Mouse (Mus musculus) intestine, embryonic 14.5 days (tissue): ENCODE results near the gene Gm11559. TPM values are rescaled to one million over a fixed set of nuclear protein-coding genes. Genes with fewer than 3 reads are reported as not detected.
"Not testable (repeated sequence)": the region's sequence is repeated elsewhere in the genome, so short reads cannot be mapped to it uniquely, and the experiment has no call there.

Source experiments
- ATAC-seq: fragments of 200-750 bp; cut with Nextera tagmentation; replicated peaks from 2 replicates; pipeline ENCODE4 v1.8.0; 2017; ENCODE audit warnings: low read depth, moderate number of reproducible peaks, moderate TSS enrichment, moderate library complexity; ENCODE audit not compliant: low FRiP score, low TSS enrichment
- DNase-seq: peaks from one replicate; pipeline ENCODE4 v3.0.0-alpha.2; 2018; ENCODE audit warnings: low spot score
- H3K27ac ChIP-seq: fragments of 300-500 bp; sonication (generic); 2 replicates; pipeline ENCODE4 v1.5.1; 2014; ENCODE audit warnings: low read depth, mild to moderate bottlenecking, control low read depth
- H3K27me3 ChIP-seq: fragments of 300-500 bp; sonication (generic); replicated peaks from 2 replicates; pipeline ENCODE4 v1.6.1; 2014; ENCODE audit warnings: low read length, control low read depth; ENCODE audit not compliant: control insufficient read depth, insufficient read depth
- H3K36me3 ChIP-seq: fragments of 300-500 bp; sonication (generic); 2 replicates; pipeline ENCODE4 v1.6.1; 2014; ENCODE audit warnings: low read length, control low read depth; ENCODE audit not compliant: control insufficient read depth, insufficient read depth
- H3K4me1 ChIP-seq: fragments of 300-500 bp; sonication (generic); replicated peaks from 2 replicates; pipeline ENCODE4 v1.6.1; 2014; ENCODE audit warnings: low read length, control low read depth, mixed read lengths; ENCODE audit not compliant: control insufficient read depth, insufficient read depth
- H3K4me2 ChIP-seq: fragments of 300-500 bp; sonication (generic); 2 replicates; pipeline ENCODE4 v1.6.1; 2014; ENCODE audit warnings: low read length
- H3K4me3 ChIP-seq: fragments of 300-500 bp; sonication (generic); 2 replicates; pipeline ENCODE4 v1.5.1; 2014; ENCODE audit warnings: low read depth, low read length, control low read depth, mixed read lengths
- H3K9ac ChIP-seq: fragments of 300-500 bp; sonication (generic); 2 replicates; pipeline ENCODE4 v1.6.1; 2014; ENCODE audit warnings: mild to moderate bottlenecking, low read length
- H3K9me3 ChIP-seq: fragments of 300-500 bp; sonication (generic); 2 replicates; pipeline ENCODE4 v1.6.1; 2016; ENCODE audit warnings: low read length, control low read depth; ENCODE audit not compliant: control insufficient read depth
- WGBS: fragments of 180-500 bp; shearing (Covaris S2); extraction: QIAGEN DNeasy Blood & Tissue Kit; methylation state at CpG from one replicate; pipeline ENCODE4 v1.1.7; 2014; 5-methylcytosine and 5-hydroxymethylcytosine counted together
- polyA plus RNA-seq: library from polyadenylated mRNA; unstranded; fragments of >200 nt; fragmentation: Nextera tagmentation; extraction: Ambion mirVana; gene quantifications from 2 replicates; pipeline ENCODE4 v1.2.1, GENCODE M21; 2014

Gene Gm11559
- polyA plus RNA-seq, result not detected in 2 replicates

GRCm38 (mm10) chr11:99864176-99864575 is at the start of gene Gm11559:
Gene Gm11559 (plus strand): TSS chr11:99864476.
- H3K27ac ChIP-seq, H3K27me3 ChIP-seq, H3K4me3 ChIP-seq, H3K9me3 ChIP-seq, ATAC-seq, H3K4me2 ChIP-seq, DNase-seq, H3K36me3 ChIP-seq, H3K9ac ChIP-seq, H3K4me1 ChIP-seq: not testable (repeated sequence)
- WGBS, result 63% methylated on average over 1 of the region's 1 CpGs

- not testable (repeated sequence) for H3K4me3 ChIP-seq, H3K4me2 ChIP-seq, DNase-seq, H3K9me3 ChIP-seq, H3K9ac ChIP-seq, H3K4me1 ChIP-seq, ATAC-seq, H3K36me3 ChIP-seq, H3K27me3 ChIP-seq, H3K27ac ChIP-seq
- 95% methylated on average over 2 of the region's 2 CpGs for WGBS
These were observed 48.7 kb upstream of the Gm11559 start, which contains the start of gene Gm11564 for GRCm38 (mm10) chr11:99815566-99815965. Gene Gm11564 (minus strand): TSS chr11:99815666.

- Histone ChIP-seq H3K27ac (no peak within 1 kb of the TSS), H3K9me3 (no peaks in the 10 kb centered on the region), H3K9ac (no peak within 1 kb of the TSS), H3K4me1 (no peaks in the 10 kb centered on the region), H3K27me3 (no peaks in the 10 kb centered on the region), H3K4me2 (no peak within 1 kb of the TSS), H3K4me3 (no peak within 1 kb of the TSS), H3K36me3 (no peaks in the 10 kb centered on the region)
- WGBS, result 68% methylated on average over 1 of the region's 1 CpGs
- DNase-seq (no peak), ATAC-seq (no peak)
These were observed 26.3 kb upstream of the Gm11559 start, which contains the start of gene 2300003K06Rik for GRCm38 (mm10) chr11:99837966-99838365. Gene 2300003K06Rik (minus strand): TSS chr11:99838066.

GRCm38 (mm10) chr11:99842185-99842584 is 22.1 kb upstream of the Gm11559 start:
- Histone ChIP-seq H3K4me2 (no peak overlapping the region), H3K9me3 (no peaks in the 10 kb centered on the region), H3K36me3 (no peaks in the 10 kb centered on the region), H3K4me3 (no peak overlapping the region), H3K9ac (no peak overlapping the region), H3K27ac (no peak overlapping the region), H3K4me1 (no peaks in the 10 kb centered on the region), H3K27me3 (no peaks in the 10 kb centered on the region)
- ATAC-seq (no peak), DNase-seq (no peak)
- WGBS, result 77% methylated on average over 1 of the region's 1 CpGs

GRCm38 (mm10) chr11:99846746-99847145 is 17.5 kb upstream of the Gm11559 start:
- no peaks in the 10 kb centered on the region for H3K27me3 ChIP-seq
- DNase-seq (no peak), ATAC-seq (no peak)
- H3K4me1 ChIP-seq, result no peaks in the 10 kb centered on the region
- H3K9ac ChIP-seq, result no peak overlapping the region
- no peak overlapping the region for H3K4me3 ChIP-seq
- H3K36me3 ChIP-seq, result no peaks in the 10 kb centered on the region
- H3K9me3 ChIP-seq, result no peaks in the 10 kb centered on the region
- no peak overlapping the region for H3K27ac ChIP-seq
- 81% methylated on average over 2 of the region's 2 CpGs for WGBS
- no peak overlapping the region for H3K4me2 ChIP-seq

- Histone ChIP-seq H3K4me1 (no peaks in the 10 kb centered on the region), H3K36me3 (no peaks in the 10 kb centered on the region), H3K27ac (no peak within 1 kb of the TSS), H3K9ac (no peak within 1 kb of the TSS), H3K27me3 (no peaks in the 10 kb centered on the region), H3K9me3 (no peaks in the 10 kb centered on the region), H3K4me3 (no peak within 1 kb of the TSS), H3K4me2 (no peak within 1 kb of the TSS)
- ATAC-seq, result no peak
- no peak for DNase-seq
These were observed 12.8 kb upstream of the Gm11559 start, which contains the start of gene Krtap4-16 for GRCm38 (mm10) chr11:99851508-99851907. Gene Krtap4-16 (minus strand): TSS chr11:99851608.

- Histone ChIP-seq H3K4me2 (no peak overlapping the region), H3K36me3 (no peaks in the 10 kb centered on the region), H3K9ac (no peak overlapping the region), H3K4me3 (no peak overlapping the region), H3K9me3 (no peaks in the 10 kb centered on the region), H3K4me1 (no peaks in the 10 kb centered on the region), H3K27ac (no peak overlapping the region), H3K27me3 (no peaks in the 10 kb centered on the region)
- DNase-seq (no peak), ATAC-seq (no peak)
- WGBS, result 59% methylated on average over 3 of the region's 3 CpGs
These were observed 10.2 kb upstream of the Gm11559 start for GRCm38 (mm10) chr11:99854121-99854520.

GRCm38 (mm10) chr11:99857617-99858016 is 6.7 kb upstream of the Gm11559 start, which contains the start of gene Gm11568:
Gene Gm11568 (plus strand): TSS chr11:99857917.
- DNase-seq, result no peak
- no peaks in the 10 kb centered on the region for H3K4me1 ChIP-seq
- ATAC-seq, result no peak
- no peaks in the 10 kb centered on the region for H3K36me3 ChIP-seq
- H3K27ac ChIP-seq, result no peak within 1 kb of the TSS
- H3K27me3 ChIP-seq, result no peaks in the 10 kb centered on the region
- 81% methylated on average over 2 of the region's 2 CpGs for WGBS
- no peaks in the 10 kb centered on the region for H3K9me3 ChIP-seq
- no peak within 1 kb of the TSS for H3K9ac ChIP-seq
- H3K4me3 ChIP-seq, result no peak within 1 kb of the TSS
- H3K4me2 ChIP-seq, result no peak within 1 kb of the TSS

GRCm38 (mm10) chr11:99858761-99859160 is 5.5 kb upstream of the Gm11559 start:
- DNase-seq (no peak), ATAC-seq (no peak)
- Histone ChIP-seq H3K4me1 (no peaks in the 10 kb centered on the region), H3K4me3 (no peak overlapping the region), H3K9me3 (no peaks in the 10 kb centered on the region), H3K27ac (no peak overlapping the region), H3K4me2 (no peak overlapping the region), H3K9ac (no peak overlapping the region), H3K36me3 (no peaks in the 10 kb centered on the region), H3K27me3 (no peaks in the 10 kb centered on the region)
- WGBS, result 76% methylated on average over 2 of the region's 2 CpGs
